Mouse (Mus musculus): ENCODE results near the gene Dis3.

The Dis3 gene

GRCm38 (mm10) chr14:99106671-99107070 lies 7.1 kb upstream of the Dis3 start:
- TF ChIP-seq GATA4 (IDR thresholded peaks at IDR 0.05; ENCODE audit: insufficient replicate concordance, low read length) = no peak

DNA sequence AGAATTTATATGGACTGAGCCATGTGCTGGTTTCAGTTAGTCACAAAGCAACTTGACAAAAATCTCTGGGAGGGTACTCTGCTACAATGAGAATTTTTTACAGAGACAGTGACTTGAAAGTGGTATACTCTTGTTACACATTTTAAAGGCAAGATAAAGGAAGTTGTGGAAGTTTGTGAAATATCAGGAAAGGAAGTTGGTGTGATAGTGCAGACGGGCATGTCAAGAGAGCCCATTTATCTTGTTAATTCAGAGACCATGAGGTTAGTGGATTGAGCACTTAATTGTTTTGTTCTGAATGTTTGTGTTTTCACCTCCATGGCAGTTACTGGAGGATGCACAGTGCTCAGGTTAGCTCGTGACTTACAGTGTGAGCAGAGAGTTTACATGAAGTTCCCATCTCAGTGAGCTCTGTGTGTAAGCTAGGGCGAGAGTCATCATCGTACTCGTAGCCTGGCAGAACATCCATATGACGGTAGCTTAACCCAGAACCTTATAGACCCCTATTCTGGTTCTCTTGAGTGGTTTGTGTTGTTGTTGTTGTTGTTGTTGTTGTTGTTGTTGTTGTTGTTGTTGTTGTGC lies 5.1 kb upstream of the Dis3 start:
- no peak for TF ChIP-seq GATA4 (IDR thresholded peaks at IDR 0.05; ENCODE audit: insufficient replicate concordance, low read length)

DNA sequence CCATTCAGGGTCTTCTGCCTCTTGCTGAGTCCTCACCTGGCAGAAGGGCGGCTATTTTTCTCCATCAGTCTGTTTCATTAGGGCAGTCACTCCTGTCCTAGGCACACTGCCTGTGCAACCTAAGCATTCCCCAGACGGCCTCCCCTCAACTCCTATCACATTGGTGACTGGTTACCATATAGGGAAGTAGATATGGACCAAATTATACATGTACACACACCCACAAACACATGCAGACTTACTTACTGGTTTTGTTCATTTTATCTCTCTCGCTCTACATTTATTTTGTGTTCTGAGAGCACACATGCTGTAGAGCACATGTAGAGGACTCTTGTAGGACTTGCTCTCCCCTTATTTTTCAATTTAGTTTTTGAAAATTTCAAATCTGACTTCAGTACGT lies 3.5 kb upstream of the Dis3 start:
- TF ChIP-seq GATA4 (IDR thresholded peaks at IDR 0.05; ENCODE audit: insufficient replicate concordance, low read length) = no peak

DNA sequence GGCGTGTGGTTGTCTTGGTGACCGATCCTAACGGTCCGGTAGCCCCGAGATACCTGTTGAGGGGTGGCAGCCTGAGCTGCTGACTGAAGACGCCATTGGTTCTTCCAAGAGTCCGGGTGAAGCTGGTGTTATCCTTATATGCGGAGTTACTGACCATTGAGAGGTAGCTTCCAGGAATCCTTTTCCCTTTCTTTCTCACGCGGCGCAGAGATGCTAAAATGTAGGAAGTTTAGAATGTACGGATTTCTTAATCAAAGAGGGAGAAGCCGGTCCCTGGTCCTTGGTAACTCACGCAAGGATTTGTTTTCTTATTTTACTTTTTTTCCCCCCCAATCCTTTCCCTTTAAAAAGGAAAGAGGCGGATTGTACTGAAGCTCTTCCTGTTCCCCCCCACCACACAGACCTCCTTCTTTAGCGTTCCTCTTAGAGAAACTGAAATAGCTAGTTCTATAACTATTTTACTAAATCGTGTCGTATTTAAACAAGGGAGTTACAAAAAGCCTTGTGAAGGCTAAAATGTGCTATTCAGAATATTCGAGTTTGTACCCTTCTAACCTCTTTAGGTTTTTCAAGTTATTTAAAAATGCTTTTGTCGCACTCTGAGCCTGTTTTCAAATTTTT lies 507 bp upstream of the Dis3 start:
- TF ChIP-seq GATA4 (IDR thresholded peaks at IDR 0.05; ENCODE audit: insufficient replicate concordance, low read length) = no peak

DNA sequence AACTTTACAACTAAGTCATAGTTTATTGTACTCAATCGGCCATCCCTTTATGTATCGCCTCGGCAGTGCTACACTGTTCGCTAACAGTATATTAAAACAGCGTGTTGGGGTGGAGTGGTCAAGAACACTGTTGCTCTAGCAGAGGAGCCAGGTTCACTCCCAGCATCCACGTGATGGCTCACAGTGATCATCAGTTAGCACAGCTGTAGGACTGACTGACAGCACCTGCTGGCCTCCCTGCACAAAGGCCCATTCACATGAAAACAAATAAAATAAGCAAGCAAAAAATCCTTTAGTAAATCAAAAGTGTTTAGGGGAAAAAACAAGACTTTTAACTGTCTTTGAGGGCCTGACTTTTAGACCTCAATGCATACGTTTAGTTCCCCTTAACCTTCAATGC lies 10.6 kb downstream of the Dis3 start:
- TF ChIP-seq GATA4 (IDR thresholded peaks at IDR 0.05; ENCODE audit: insufficient replicate concordance, low read length) = no peak

GRCm38 (mm10) chr14:99071146-99071545 lies 28.4 kb downstream of the Dis3 start:
- TF ChIP-seq GATA4 (IDR thresholded peaks at IDR 0.05; ENCODE audit: insufficient replicate concordance, low read length) = no peak

- no peak for TF ChIP-seq GATA4 (IDR thresholded peaks at IDR 0.05; ENCODE audit: insufficient replicate concordance, low read length)
Measured at GRCm38 (mm10) chr14:99063091-99063490, 36.5 kb downstream of the Dis3 start.

DNA sequence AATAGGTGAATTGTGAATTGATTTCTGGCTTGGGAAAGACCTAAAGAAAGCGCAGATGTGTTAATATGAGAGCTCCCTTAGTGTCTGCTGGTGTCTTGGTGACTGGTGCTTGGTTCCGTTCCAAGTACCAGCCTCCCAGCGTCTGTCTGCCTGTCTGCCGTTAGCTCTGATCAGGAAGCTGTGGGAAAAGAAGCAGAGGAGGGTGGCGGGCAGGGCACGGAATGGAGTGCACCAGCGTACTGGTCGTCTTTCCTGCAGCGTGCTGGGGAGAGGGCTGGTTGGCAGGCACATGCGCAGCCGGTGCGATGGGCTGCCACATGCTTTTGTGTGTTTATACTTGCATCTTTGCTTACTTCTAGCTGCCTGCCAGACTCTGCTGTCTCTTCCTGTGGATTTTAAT lies 39.0 kb downstream of the Dis3 start:
- TF ChIP-seq GATA4 (IDR thresholded peaks at IDR 0.05; ENCODE audit: insufficient replicate concordance, low read length) = no peak

DNA sequence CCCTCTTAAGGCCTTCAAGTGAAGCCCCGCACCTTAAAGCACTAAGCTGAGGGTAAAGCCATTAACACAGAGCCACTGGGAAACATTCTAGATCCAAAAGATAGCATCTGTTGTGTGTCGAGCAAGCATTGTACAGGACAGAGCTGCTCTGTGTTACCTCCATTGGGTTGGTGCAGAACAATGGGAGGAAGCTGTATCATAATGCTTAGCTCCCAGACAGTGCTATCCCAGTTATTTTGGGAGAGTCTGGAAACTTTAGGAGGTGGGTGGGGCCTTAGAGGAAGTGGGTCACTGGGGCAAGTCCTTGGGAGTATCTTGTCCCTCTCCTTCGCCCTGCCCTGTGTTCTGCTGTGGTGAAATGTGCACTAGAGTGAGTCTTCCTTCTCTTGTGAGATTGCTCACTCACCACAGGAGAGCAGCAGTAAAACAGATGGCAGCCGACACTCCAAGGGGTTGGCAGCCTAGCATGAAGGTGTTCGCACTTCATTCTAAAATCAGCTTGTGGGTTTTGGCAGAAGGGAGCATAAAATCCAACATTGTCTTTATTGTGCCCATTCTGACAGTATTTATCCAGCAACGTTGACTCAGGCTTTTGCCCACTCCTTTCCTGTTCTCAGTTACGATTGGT lies 40.5 kb downstream of the Dis3 start:
- no peak for TF ChIP-seq GATA4 (IDR thresholded peaks at IDR 0.05; ENCODE audit: insufficient replicate concordance, low read length)

DNA sequence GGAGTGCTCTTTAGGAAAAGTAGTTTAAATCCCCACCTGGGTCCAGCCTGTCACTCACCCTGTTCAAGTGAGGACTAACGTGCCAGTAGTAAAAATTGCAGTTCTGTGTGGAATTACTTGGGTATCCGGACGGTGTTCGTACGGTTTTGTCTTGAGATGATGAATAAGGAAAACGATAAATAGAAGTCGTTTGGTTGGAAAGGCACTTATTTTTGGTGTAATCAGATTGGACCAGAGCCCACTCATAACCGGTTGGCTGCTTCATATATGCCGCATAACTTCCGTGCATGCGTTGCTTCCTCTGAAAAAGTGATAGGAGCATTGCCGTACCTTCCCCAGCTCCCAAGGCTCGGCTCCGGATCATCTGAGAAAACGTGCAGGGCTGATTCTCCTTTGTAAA lies 52.8 kb downstream of the Dis3 start:
- TF ChIP-seq GATA4 (IDR thresholded peaks at IDR 0.05; ENCODE audit: insufficient replicate concordance, low read length) = no peak

GRCm38 (mm10) chr14:99046031-99046781 lies 53.4 kb downstream of the Dis3 start, which contains the start of the genes Mzt1 and Bora:
TSS of gene Mzt1 (minus strand) at chr14:99046134.
TSS of gene Bora (plus strand) at chr14:99046222.
- no peak for TF ChIP-seq GATA4 (IDR thresholded peaks at IDR 0.05; ENCODE audit: insufficient replicate concordance, low read length)

- no peak for TF ChIP-seq GATA4 (IDR thresholded peaks at IDR 0.05; ENCODE audit: insufficient replicate concordance, low read length)
Measured at GRCm38 (mm10) chr14:99045378-99046030, 54.1 kb downstream of the Dis3 start.

GRCm38 (mm10) chr14:99044718-99045117 lies 54.9 kb downstream of the Dis3 start:
- TF ChIP-seq GATA4 (IDR thresholded peaks at IDR 0.05; ENCODE audit: insufficient replicate concordance, low read length) = no peak

- TF ChIP-seq GATA4 (IDR thresholded peaks at IDR 0.05; ENCODE audit: insufficient replicate concordance, low read length) = no peak
Measured at GRCm38 (mm10) chr14:99044096-99044495, 55.5 kb downstream of the Dis3 start.

GRCm38 (mm10) chr14:99043499-99043898 lies 56.1 kb downstream of the Dis3 start:
- TF ChIP-seq GATA4 (IDR thresholded peaks at IDR 0.05; ENCODE audit: insufficient replicate concordance, low read length) = no peak

Data from liver, adult (tissue).